Comparison of ENCODE assay signal across 8 mouse cellular contexts in genomic region chr9:106787979-106788811, GRCm38 (mm10). TPM values are rescaled to one million over a fixed set of nuclear protein-coding genes. Genes with fewer than 3 reads are reported as not detected.
DNase-seq lines count a peak whose midpoint lies in the region; ATAC-seq lines count a peak whose summit lies in the region.

No protein-coding gene starts in this region.

- no peaks in the 10 kb centered on the region for H3K9me3 ChIP-seq in erythroblast, embryonic 14.5 days (ENCODE audit: control insufficient read depth, low read length)
- no peaks in the 10 kb centered on the region for H3K9me3 ChIP-seq in midbrain, embryonic 12.5 days

- WGBS in midbrain, embryonic 12.5 days, result 9% methylated on average over 23 of the region's 23 CpGs

- DNase-seq in 3T3-L1 (ENCODE audit: low read depth, low spot score), result peak; percentile 63
- peak; percentile 8 to 10 for DNase-seq in adrenal gland, postnatal 36 days
- DNase-seq in forelimb bud, embryonic 11.5 days (ENCODE audit: low read depth, low spot score), result peak; percentile 12
- peak; percentile 15 for DNase-seq in kidney, postnatal 10 days
- no peak for DNase-seq in layer of hippocampus, adult 11-12 months (ENCODE audit: low spot score)

- H3K27me3 ChIP-seq in erythroblast, embryonic 14.5 days (ENCODE audit: control insufficient read depth), result peaks cover 18% of the 10 kb centered on the region
- no peaks in the 10 kb centered on the region for H3K27me3 ChIP-seq in midbrain, embryonic 12.5 days

- ATAC-seq in erythroblast, adult 5-6 weeks (replicated peaks; ENCODE audit: low FRiP score, poor library complexity, severe bottlenecking), result no peak
- ATAC-seq in midbrain, embryonic 12.5 days (ENCODE audit: low FRiP score, low read depth), result no peak

- peak overlapping the region; percentile 97 for H3K9ac ChIP-seq in midbrain, embryonic 12.5 days (replicated peaks)

- H3K4me2 ChIP-seq in midbrain, embryonic 12.5 days (replicated peaks), result peak overlapping the region; percentile 93

- peak overlapping the region; percentile 88 for H3K27ac ChIP-seq in midbrain, embryonic 12.5 days (replicated peaks)

- peaks cover 22% of the 10 kb centered on the region for H3K4me1 ChIP-seq in erythroblast, embryonic 14.5 days (ENCODE audit: control insufficient read depth)
- H3K4me1 ChIP-seq in midbrain, embryonic 12.5 days, result peaks cover 14% of the 10 kb centered on the region

- no peaks in the 10 kb centered on the region for H3K36me3 ChIP-seq in erythroblast, embryonic 14.5 days (ENCODE audit: control insufficient read depth)
- H3K36me3 ChIP-seq in midbrain, embryonic 12.5 days, result no peaks in the 10 kb centered on the region

- H3K4me3 ChIP-seq in erythroblast, embryonic 14.5 days (replicated peaks), result peak overlapping the region; percentile 96
- H3K4me3 ChIP-seq in midbrain, embryonic 12.5 days, result peak overlapping the region; percentile 82

RNA-seq across cellular contexts. Expression of gene Rad54l2, which starts 0.8 kb away (rescaled TPM):
- polyA plus RNA-seq in erythroblast, embryonic 14.5 days (2012), result 0.18 and 0.24 TPM in 2 replicates
- 2.1 and 4.4 TPM in 2 replicates for total RNA-seq in erythroblast, adult 5-6 weeks (2015; ENCODE audit: low replicate concordance)
- total RNA-seq in erythroblast, adult 5-6 weeks (2017; ENCODE audit: low replicate concordance), result 2.9 and 3.2 TPM in 2 replicates
- 10 to 100 TPM; 20.4 to 25.2 TPM for total RNA-seq in adrenal gland, postnatal 36 days (2021)
- polyA plus RNA-seq in midbrain, embryonic 12.5 days (2016; fragmentation: Nextera tagmentation; extraction: Ambion mirVana), result 10.4 and 11.4 TPM in 2 replicates

RNA-seq across cellular contexts. Expression of gene Dcaf1, which starts 33.5 kb away (rescaled TPM):
- polyA plus RNA-seq in erythroblast, embryonic 14.5 days (2012), result 0.39 and 1.3 TPM in 2 replicates
- total RNA-seq in erythroblast, adult 5-6 weeks (2015; ENCODE audit: low replicate concordance), result 4.8 and 27.9 TPM in 2 replicates
- total RNA-seq in erythroblast, adult 5-6 weeks (2017; ENCODE audit: low replicate concordance), result 16.5 and 19.1 TPM in 2 replicates
- 10 to 100 TPM; 32.8 to 34.5 TPM for total RNA-seq in adrenal gland, postnatal 36 days (2021)
- 26.8 and 35.3 TPM in 2 replicates for polyA plus RNA-seq in midbrain, embryonic 12.5 days (2016; fragmentation: Nextera tagmentation; extraction: Ambion mirVana)
